Mouse (Mus musculus): ENCODE data around the gene Ahnak.

DNA sequence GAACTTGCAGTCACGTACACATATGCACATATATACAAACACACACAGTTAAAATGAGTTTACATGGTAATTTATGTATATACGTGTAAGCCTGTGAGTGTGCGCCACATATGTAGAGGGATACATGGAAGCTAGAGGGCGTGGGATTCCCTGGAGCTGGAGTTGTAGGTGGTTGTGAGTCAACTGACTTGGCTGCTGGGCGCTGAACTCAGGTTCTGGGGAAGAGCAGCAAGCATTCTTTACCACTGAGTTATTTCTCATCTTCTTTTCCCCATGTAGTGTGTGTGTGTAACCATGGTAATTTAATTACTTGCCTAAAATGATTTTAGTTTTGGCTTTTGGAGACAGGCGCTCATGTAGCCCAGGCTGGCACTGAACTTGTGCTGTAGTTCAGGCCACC lies 7.5 kb downstream of the Ahnak start:
- no peak for TF ChIP-seq CTCF (IDR thresholded peaks at IDR 0.05; ENCODE audit: low read depth, low read length)
- no peak for TF ChIP-seq POLR2A (IDR thresholded peaks at IDR 0.05; ENCODE audit: extremely low read depth, insufficient read depth, low read length)
